Mouse (Mus musculus): ENCODE results near the gene Sh3gl1. TPM values are rescaled to one million over a fixed set of nuclear protein-coding genes. Genes with fewer than 3 reads are reported as not detected.

The Sh3gl1 gene
- polyA plus RNA-seq, 1 experiment from 2014 or later = 119 TPM

GRCm38 (mm10) chr17:56015293-56015692 lies 21.1 kb downstream of the Sh3gl1 start:
- Histone ChIP-seq H3K9me3 (replicated peaks; ENCODE audit: control insufficient read depth, low read length) (no peaks in the 10 kb centered on the region), H3K4me3 (ENCODE audit: low read depth, low read length) (no peak overlapping the region), H3K27ac (replicated peaks; ENCODE audit: low read depth, low read length) (no peak overlapping the region), H3K36me3 (replicated peaks; ENCODE audit: control insufficient read depth, insufficient read depth, low read depth, low read length) (peaks cover 26% of the 10 kb centered on the region), H3K4me1 (ENCODE audit: control insufficient read depth, insufficient read depth, low read length) (peaks cover 3% of the 10 kb centered on the region), H3K27me3 (ENCODE audit: control insufficient read depth, insufficient read depth, low read length) (no peaks in the 10 kb centered on the region), H3K4me2 (ENCODE audit: low read depth, low read length) (no peak overlapping the region), H3K9ac (replicated peaks; ENCODE audit: low read length) (no peak overlapping the region)
- DNase-seq (ENCODE audit: low spot score) = no peak
- ATAC-seq (replicated peaks; ENCODE audit: insufficient number of reproducible peaks, low FRiP score, low TSS enrichment, low read depth) = no peak
- 95% methylated on average over 9 of the region's 9 CpGs for WGBS

GRCm38 (mm10) chr17:56011441-56011840 lies 25.0 kb downstream of the Sh3gl1 start:
- ATAC-seq (replicated peaks; ENCODE audit: insufficient number of reproducible peaks, low FRiP score, low TSS enrichment, low read depth) (no peak), DNase-seq (ENCODE audit: low spot score) (no peak)
- 92% methylated on average over 7 of the region's 7 CpGs for WGBS
- Histone ChIP-seq H3K4me2 (ENCODE audit: low read depth, low read length) (no peak overlapping the region), H3K4me1 (ENCODE audit: control insufficient read depth, insufficient read depth, low read length) (peaks cover 3% of the 10 kb centered on the region), H3K27me3 (ENCODE audit: control insufficient read depth, insufficient read depth, low read length) (no peaks in the 10 kb centered on the region), H3K36me3 (replicated peaks; ENCODE audit: control insufficient read depth, insufficient read depth, low read depth, low read length) (peaks cover 16% of the 10 kb centered on the region), H3K4me3 (ENCODE audit: low read depth, low read length) (no peak overlapping the region), H3K27ac (replicated peaks; ENCODE audit: low read depth, low read length) (no peak overlapping the region), H3K9me3 (replicated peaks; ENCODE audit: control insufficient read depth, low read length) (no peaks in the 10 kb centered on the region), H3K9ac (replicated peaks; ENCODE audit: low read length) (no peak overlapping the region)

DNA sequence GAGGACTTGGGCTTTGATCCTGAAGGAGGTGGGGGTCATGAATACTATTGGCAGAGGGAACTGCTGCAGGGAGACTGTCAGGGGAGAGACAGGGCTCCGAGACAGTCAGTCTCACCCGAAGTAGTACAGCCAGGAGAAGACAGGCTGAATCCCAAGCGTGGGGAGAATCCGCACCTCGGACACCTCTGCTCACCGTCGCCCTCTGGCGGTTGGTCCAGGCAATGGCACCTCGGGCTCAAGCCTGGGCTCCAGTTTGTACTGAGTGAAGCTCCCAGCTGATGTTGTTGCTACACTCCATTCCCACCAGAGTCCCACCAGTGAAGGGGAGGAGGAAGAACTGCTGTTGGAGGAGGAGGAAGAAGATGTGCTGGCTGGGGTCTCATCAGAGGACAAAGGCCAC lies 25.8 kb downstream of the Sh3gl1 start:
- peak overlapping the region; percentile 81; the same call in 1 of the 2 replicates for H3K4me3 ChIP-seq (ENCODE audit: low read depth, low read length)
- H3K27ac ChIP-seq (replicated peaks; ENCODE audit: low read depth, low read length) = no peak overlapping the region
- ATAC-seq (replicated peaks; ENCODE audit: insufficient number of reproducible peaks, low FRiP score, low TSS enrichment, low read depth) (no peak), DNase-seq (ENCODE audit: low spot score) (peak; percentile 80)
- H3K4me1 ChIP-seq (ENCODE audit: control insufficient read depth, insufficient read depth, low read length) = peaks cover 3% of the 10 kb centered on the region
- peaks cover 8% of the 10 kb centered on the region for H3K36me3 ChIP-seq (replicated peaks; ENCODE audit: control insufficient read depth, insufficient read depth, low read depth, low read length)
- no peak overlapping the region for H3K9ac ChIP-seq (replicated peaks; ENCODE audit: low read length)
- peak overlapping the region; percentile 97 for H3K4me2 ChIP-seq (ENCODE audit: low read depth, low read length)
- 9% methylated on average over 9 of the region's 9 CpGs for WGBS
- H3K27me3 ChIP-seq (ENCODE audit: control insufficient read depth, insufficient read depth, low read length) = no peaks in the 10 kb centered on the region
- no peaks in the 10 kb centered on the region for H3K9me3 ChIP-seq (replicated peaks; ENCODE audit: control insufficient read depth, low read length)

DNA sequence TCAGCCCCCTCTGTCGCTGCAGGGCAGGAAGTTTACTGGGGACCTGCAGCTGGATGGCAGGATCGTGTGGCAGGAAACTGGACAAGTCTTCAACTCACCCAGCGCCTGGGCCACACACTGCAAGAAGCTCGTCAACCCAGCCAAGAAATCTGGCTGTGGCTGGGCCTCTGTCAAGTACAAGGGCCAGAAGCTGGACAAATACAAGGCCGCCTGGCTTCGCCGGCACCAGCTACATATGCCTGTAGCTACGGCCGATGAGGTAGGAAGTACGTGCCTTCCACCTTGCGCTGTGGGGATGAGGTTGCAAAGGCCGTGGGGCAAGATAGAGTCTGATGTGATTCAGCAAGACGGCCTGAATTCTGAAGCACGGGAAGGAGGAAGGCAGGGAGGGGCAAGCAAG lies 26.2 kb downstream of the Sh3gl1 start:
- Histone ChIP-seq H3K9me3 (replicated peaks; ENCODE audit: control insufficient read depth, low read length) (no peaks in the 10 kb centered on the region), H3K9ac (replicated peaks; ENCODE audit: low read length) (peak overlapping the region; percentile 85; the same call in 1 of the 2 replicates), H3K4me3 (ENCODE audit: low read depth, low read length) (peak overlapping the region; percentile 81; the same call in 1 of the 2 replicates), H3K36me3 (replicated peaks; ENCODE audit: control insufficient read depth, insufficient read depth, low read depth, low read length) (peaks cover 4% of the 10 kb centered on the region), H3K27ac (replicated peaks; ENCODE audit: low read depth, low read length) (no peak overlapping the region), H3K4me2 (ENCODE audit: low read depth, low read length) (peak overlapping the region; percentile 97), H3K27me3 (ENCODE audit: control insufficient read depth, insufficient read depth, low read length) (no peaks in the 10 kb centered on the region), H3K4me1 (ENCODE audit: control insufficient read depth, insufficient read depth, low read length) (peaks cover 3% of the 10 kb centered on the region)
- 65% methylated on average over 14 of the region's 14 CpGs for WGBS
- ATAC-seq (replicated peaks; ENCODE audit: insufficient number of reproducible peaks, low FRiP score, low TSS enrichment, low read depth) (no peak), DNase-seq (ENCODE audit: low spot score) (no peak)

- Histone ChIP-seq H3K9me3 (replicated peaks; ENCODE audit: control insufficient read depth, low read length) (no peaks in the 10 kb centered on the region), H3K27me3 (ENCODE audit: control insufficient read depth, insufficient read depth, low read length) (no peaks in the 10 kb centered on the region), H3K4me2 (ENCODE audit: low read depth, low read length) (peak overlapping the region; percentile 97), H3K4me3 (ENCODE audit: low read depth, low read length) (peak overlapping the region; percentile 81), H3K4me1 (ENCODE audit: control insufficient read depth, insufficient read depth, low read length) (peaks cover 3% of the 10 kb centered on the region), H3K27ac (replicated peaks; ENCODE audit: low read depth, low read length) (no peak overlapping the region), H3K9ac (replicated peaks; ENCODE audit: low read length) (peak overlapping the region; percentile 85), H3K36me3 (replicated peaks; ENCODE audit: control insufficient read depth, insufficient read depth, low read depth, low read length) (peaks cover 4% of the 10 kb centered on the region; the same call in 1 of the 2 replicates)
- WGBS = 35% methylated on average over 2 of the region's 2 CpGs
- ATAC-seq (replicated peaks; ENCODE audit: insufficient number of reproducible peaks, low FRiP score, low TSS enrichment, low read depth) (no peak), DNase-seq (ENCODE audit: low spot score) (no peak)
Observed at GRCm38 (mm10) chr17:56009962-56010240, 26.5 kb downstream of the Sh3gl1 start.

DNA sequence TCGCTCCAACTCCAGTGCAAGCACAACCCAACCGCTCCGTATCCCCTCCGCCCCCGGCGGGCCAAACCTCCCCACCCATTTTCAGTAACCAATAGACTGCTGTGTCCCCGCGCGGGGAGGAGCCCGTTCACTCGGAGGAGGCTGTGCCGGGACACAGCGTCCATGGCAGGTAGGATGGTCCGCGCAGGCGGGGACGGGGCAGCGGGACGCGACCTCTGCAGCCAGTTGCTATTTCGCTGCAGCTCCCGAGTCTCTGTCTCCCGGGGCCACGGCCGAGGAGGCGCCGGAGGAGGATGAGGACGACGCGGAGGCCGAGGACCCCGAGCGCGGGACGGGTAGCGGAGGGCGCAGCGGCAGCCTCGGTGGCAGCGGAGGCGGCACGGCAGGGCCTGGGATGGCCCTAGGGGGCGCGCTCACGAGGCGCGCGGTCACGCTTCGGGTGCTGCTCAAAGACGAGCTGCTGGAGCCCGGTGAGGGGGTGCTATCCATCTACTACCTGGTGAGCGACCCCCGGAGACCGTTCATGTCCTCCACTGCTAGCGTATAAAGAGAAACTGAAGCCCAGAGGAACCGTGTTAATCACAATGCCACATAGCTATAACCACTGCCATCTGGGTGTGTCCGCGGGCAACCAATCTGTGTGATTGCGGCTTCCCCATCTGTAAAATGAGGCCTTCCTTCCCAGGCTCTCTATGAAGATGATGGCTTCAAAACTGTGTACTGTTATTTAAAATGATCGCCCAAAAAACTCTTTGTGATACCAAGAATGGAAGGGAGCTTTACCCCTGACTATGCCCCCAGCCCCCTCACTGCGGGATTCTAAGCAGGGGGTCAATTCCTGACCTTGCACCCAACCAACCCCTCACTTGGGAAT lies 27.1 kb downstream of the Sh3gl1 start:
- Histone ChIP-seq H3K4me3 (ENCODE audit: low read depth, low read length) (peak overlapping the region; percentile 81), H3K9ac (replicated peaks; ENCODE audit: low read length) (peak overlapping the region; percentile 85), H3K27ac (replicated peaks; ENCODE audit: low read depth, low read length) (peak overlapping the region; percentile 81), H3K4me2 (ENCODE audit: low read depth, low read length) (peak overlapping the region; percentile 97), H3K4me1 (ENCODE audit: control insufficient read depth, insufficient read depth, low read length) (peaks cover 3% of the 10 kb centered on the region), H3K27me3 (ENCODE audit: control insufficient read depth, insufficient read depth, low read length) (no peaks in the 10 kb centered on the region), H3K9me3 (replicated peaks; ENCODE audit: control insufficient read depth, low read length) (no peaks in the 10 kb centered on the region), H3K36me3 (replicated peaks; ENCODE audit: control insufficient read depth, insufficient read depth, low read depth, low read length) (peaks cover 4% of the 10 kb centered on the region; the same call in 1 of the 2 replicates)
- ATAC-seq (replicated peaks; ENCODE audit: insufficient number of reproducible peaks, low FRiP score, low TSS enrichment, low read depth) (peak; percentile 89), DNase-seq (ENCODE audit: low spot score) (peak; percentile 94)
- under 1% methylated on average over 59 of the region's 62 CpGs for WGBS

DNA sequence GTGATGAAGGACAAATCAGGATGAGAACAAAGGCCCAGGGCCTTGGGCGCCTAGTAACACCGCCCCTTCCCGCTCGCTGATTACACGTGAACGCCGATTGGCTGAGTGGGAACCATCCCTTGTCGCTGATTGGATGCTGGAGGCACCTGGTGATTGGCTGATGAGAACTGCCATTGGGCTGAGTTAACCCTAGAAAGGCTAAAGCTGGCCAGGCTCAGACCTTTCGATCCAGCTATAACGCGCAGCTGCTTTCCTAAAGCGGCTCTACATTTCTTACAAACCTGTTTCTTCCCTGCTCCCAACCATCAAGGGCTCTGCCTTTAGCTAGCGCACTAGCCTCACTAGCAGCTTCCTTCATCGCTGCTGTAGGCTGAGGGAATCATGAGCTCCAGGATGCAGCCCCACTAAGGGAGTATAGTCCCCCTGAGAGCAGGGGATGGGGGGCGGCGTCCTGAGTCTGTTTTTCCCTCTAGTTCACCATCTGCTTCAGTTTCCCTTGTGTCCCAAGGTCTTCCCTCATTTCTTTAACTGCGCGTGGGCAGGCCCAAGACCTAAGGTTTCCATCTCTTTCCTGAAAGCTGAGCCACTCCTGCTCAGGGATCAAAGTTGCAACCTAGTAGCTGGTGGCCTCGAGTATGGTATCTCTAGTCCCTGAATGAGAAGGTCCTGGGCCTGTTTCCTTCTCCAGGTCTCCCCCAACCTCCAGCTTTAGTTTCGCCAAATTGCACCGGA lies 27.9 kb downstream of the Sh3gl1 start:
- no peaks in the 10 kb centered on the region for H3K9me3 ChIP-seq (replicated peaks; ENCODE audit: control insufficient read depth, low read length)
- DNase-seq (ENCODE audit: low spot score) (peak; percentile 99), ATAC-seq (replicated peaks; ENCODE audit: insufficient number of reproducible peaks, low FRiP score, low TSS enrichment, low read depth) (peak; percentile 90)
- H3K27ac ChIP-seq (replicated peaks; ENCODE audit: low read depth, low read length) = peak overlapping the region; percentile 81
- H3K27me3 ChIP-seq (ENCODE audit: control insufficient read depth, insufficient read depth, low read length) = no peaks in the 10 kb centered on the region
- peak overlapping the region; percentile 85 for H3K9ac ChIP-seq (replicated peaks; ENCODE audit: low read length)
- H3K36me3 ChIP-seq (replicated peaks; ENCODE audit: control insufficient read depth, insufficient read depth, low read depth, low read length) = peaks cover 4% of the 10 kb centered on the region; the same call in 1 of the 2 replicates
- WGBS = under 1% methylated on average over 21 of the region's 21 CpGs
- H3K4me3 ChIP-seq (ENCODE audit: low read depth, low read length) = peak overlapping the region; percentile 81
- H3K4me2 ChIP-seq (ENCODE audit: low read depth, low read length) = peak overlapping the region; percentile 97
- H3K4me1 ChIP-seq (ENCODE audit: control insufficient read depth, insufficient read depth, low read length) = peaks cover 3% of the 10 kb centered on the region

Measured in embryonic facial prominence, embryonic 11.5 days (tissue).